Mouse (Mus musculus) E14TG2a.4 (cell line): ENCODE results near the gene Rbm25.

ENCODE experiments used
- CTCF ChIP-seq: conservative IDR thresholded peaks from 2 replicates; pipeline ENCODE4 v1.5.1; 2014; ENCODE audit warnings: low read length
- NANOG ChIP-seq: IDR thresholded peaks from 2 replicates; pipeline ENCODE4 v1.6.1; 2014; ENCODE audit warnings: borderline replicate concordance, low read length, mixed read lengths

DNA sequence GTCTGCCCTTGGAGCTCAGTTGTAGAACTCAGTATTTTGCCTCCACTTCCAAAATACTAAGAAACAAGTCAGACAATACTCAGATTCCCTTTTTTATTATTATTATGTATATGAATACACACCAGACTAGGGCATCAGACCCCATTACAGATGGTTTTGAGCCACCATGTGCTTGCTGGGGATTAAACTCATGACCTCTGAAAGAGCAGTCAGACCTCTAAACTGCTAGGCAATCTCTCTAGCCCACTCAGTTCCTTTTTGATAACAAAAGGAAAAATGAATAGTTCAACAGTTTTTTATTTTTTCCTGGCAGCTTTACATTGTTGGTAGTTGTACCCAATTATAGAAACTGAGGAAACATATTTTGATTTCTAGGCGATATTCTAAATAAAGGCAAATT lies 54.4 kb downstream of the Rbm25 start:
- TF ChIP-seq CTCF: no peak
- TF ChIP-seq NANOG: no peak
